8 mouse cellular contexts compared by ENCODE assay signal in the genomic region with DNA sequence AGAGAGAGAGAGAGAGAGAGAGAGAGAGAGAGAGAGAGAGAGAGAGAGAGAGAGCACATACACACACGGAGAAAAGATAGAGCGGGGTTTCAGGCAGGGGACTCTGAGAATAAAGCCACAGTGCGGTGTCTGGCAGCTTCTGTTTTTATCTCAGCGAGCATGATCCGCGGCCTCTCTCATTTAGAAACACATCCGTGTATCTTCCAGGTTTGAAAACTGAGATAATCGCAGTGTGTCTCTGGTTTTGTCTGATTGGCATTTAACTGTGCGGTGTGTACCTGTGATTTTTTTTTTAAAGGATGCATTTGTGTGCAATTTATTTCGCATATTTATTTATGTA.
DNase-seq lines count a peak whose midpoint lies in the region; ATAC-seq and TF ChIP-seq lines count a peak whose summit lies in the region.

No protein-coding gene starts in this region.

- H3K4me1 ChIP-seq in megakaryocyte, embryonic 14.5 days, result peaks cover 3% of the 10 kb centered on the region; the same call in 1 of the 2 replicates
- peaks cover 5% of the 10 kb centered on the region; the same call in 1 of the 2 replicates for H3K4me1 ChIP-seq in limb, embryonic 13.5 days
- no peaks in the 10 kb centered on the region for H3K4me1 ChIP-seq in stomach, postnatal 0 days (replicated peaks; ENCODE audit: control insufficient read depth, insufficient read depth)

- H3K4me3 ChIP-seq in megakaryocyte, embryonic 14.5 days (replicated peaks), result peak overlapping the region; percentile 86
- peak overlapping the region; percentile 47 for H3K4me3 ChIP-seq in limb, embryonic 13.5 days
- peak overlapping the region; percentile 38 for H3K4me3 ChIP-seq in stomach, postnatal 0 days (ENCODE audit: low read depth, low read length)

- TF ChIP-seq EP300 in stomach, postnatal 0 days (optimal IDR thresholded peaks at IDR 0.05), result no peak

- H3K9ac ChIP-seq in limb, embryonic 13.5 days, result peak overlapping the region; percentile 59
- H3K9ac ChIP-seq in stomach, postnatal 0 days (ENCODE audit: low read length), result no peak overlapping the region

- peak overlapping the region; percentile 69 for H3K4me2 ChIP-seq in limb, embryonic 13.5 days (replicated peaks)
- H3K4me2 ChIP-seq in stomach, postnatal 0 days (replicated peaks; ENCODE audit: low read depth), result peak overlapping the region; percentile 66

- H3K9me3 ChIP-seq in megakaryocyte, embryonic 14.5 days, result no peaks in the 10 kb centered on the region
- H3K9me3 ChIP-seq in limb, embryonic 13.5 days, result no peaks in the 10 kb centered on the region
- no peaks in the 10 kb centered on the region for H3K9me3 ChIP-seq in stomach, postnatal 0 days (ENCODE audit: control insufficient read depth, low read length)

- peaks cover 13% of the 10 kb centered on the region for H3K27me3 ChIP-seq in megakaryocyte, embryonic 14.5 days (replicated peaks)
- H3K27me3 ChIP-seq in limb, embryonic 13.5 days, result peaks cover 11% of the 10 kb centered on the region; the same call in 1 of the 2 replicates
- no peaks in the 10 kb centered on the region for H3K27me3 ChIP-seq in stomach, postnatal 0 days (ENCODE audit: control insufficient read depth, insufficient read depth, low read length)

- H3K27ac ChIP-seq in limb, embryonic 13.5 days, result peak overlapping the region; percentile 83; the same call in 1 of the 2 replicates
- no peak overlapping the region for H3K27ac ChIP-seq in stomach, postnatal 0 days (replicated peaks)

- DNase-seq in cerebellum, adult 11 months, result peak; percentile 31
- no peak for DNase-seq in cerebellum, adult 9-11 months
- no peak for DNase-seq in stomach, postnatal 0 days (ENCODE audit: low spot score)
- DNase-seq in frontal cortex, postnatal 36 days (ENCODE audit: low spot score in 2 of 2), result no peak
- DNase-seq in layer of hippocampus, adult 9-11 months, result no peak

- TF ChIP-seq CTCF in stomach, postnatal 0 days (IDR thresholded peaks at IDR 0.05; ENCODE audit: low read depth), result no peak

- no peaks in the 10 kb centered on the region for H3K36me3 ChIP-seq in megakaryocyte, embryonic 14.5 days (replicated peaks; ENCODE audit: low read length)
- no peaks in the 10 kb centered on the region for H3K36me3 ChIP-seq in limb, embryonic 13.5 days
- H3K36me3 ChIP-seq in stomach, postnatal 0 days (ENCODE audit: control insufficient read depth, insufficient read depth, low read length), result no peaks in the 10 kb centered on the region

- WGBS in limb, embryonic 13.5 days, result 9% methylated on average over 10 of the region's 10 CpGs
- WGBS in stomach, postnatal 0 days, result 11% methylated on average over 10 of the region's 10 CpGs

- no peak for ATAC-seq in megakaryocyte, adult 5-6 weeks (ENCODE audit: poor library complexity, severe bottlenecking)
- ATAC-seq in limb, embryonic 13.5 days (ENCODE audit: low FRiP score, low read depth), result peak; percentile 38; the same call in 1 of the 2 replicates
- ATAC-seq in stomach, postnatal 0 days (ENCODE audit: low FRiP score, low TSS enrichment), result no peak
